Mouse (Mus musculus) right cerebral cortex, adult 2 months (tissue): ENCODE data around the gene Ezh1.
A peak's percentile ranks its signal among the peaks of the same experiment; 100 is the strongest.

Experiments
- DNase-seq, 2 experiments: peaks; one replicate each; pipeline ENCODE4 v3.0.0; 2021 to 2022; ENCODE audit warnings: low spot score in 2 of 2

The Ezh1 gene

GRCm38 (mm10) chr11:101226065-101226701, at the start of gene Ezh1:
Ezh1 (minus strand) TSS chr11:101226463.
- DNase-seq = peak; percentile 88 to 91

GRCm38 (mm10) chr11:101275309-101275708, 49.0 kb upstream of the Ezh1 start:
- DNase-seq = no peak

GRCm38 (mm10) chr11:101272446-101272845, 46.2 kb upstream of the Ezh1 start:
- no peak for DNase-seq

GRCm38 (mm10) chr11:101269577-101270116, 43.4 kb upstream of the Ezh1 start:
- no peak for DNase-seq

- no peak for DNase-seq
Measured at GRCm38 (mm10) chr11:101265906-101266305, 39.6 kb upstream of the Ezh1 start.

GRCm38 (mm10) chr11:101264954-101265471, 38.8 kb upstream of the Ezh1 start:
- DNase-seq = no peak

- no peak for DNase-seq
Measured at GRCm38 (mm10) chr11:101263989-101264280, 37.7 kb upstream of the Ezh1 start.

- no peak for DNase-seq
Measured at GRCm38 (mm10) chr11:101263138-101263988, 37.1 kb upstream of the Ezh1 start.

GRCm38 (mm10) chr11:101262272-101262967, 36.2 kb upstream of the Ezh1 start:
- DNase-seq = no peak

GRCm38 (mm10) chr11:101260826-101261380, 34.6 kb upstream of the Ezh1 start:
- no peak for DNase-seq

GRCm38 (mm10) chr11:101259948-101260825, 33.9 kb upstream of the Ezh1 start, which contains the start of gene Wnk4:
Wnk4 (plus strand) TSS chr11:101260567.
- DNase-seq = peak; percentile 21 to 24

- peak; percentile 66 to 76 for DNase-seq
Measured at GRCm38 (mm10) chr11:101259261-101259712, 33.0 kb upstream of the Ezh1 start.

- no peak for DNase-seq
Measured at GRCm38 (mm10) chr11:101255826-101256775, 29.8 kb upstream of the Ezh1 start.

- DNase-seq = peak; percentile 87 to 89
Measured at GRCm38 (mm10) chr11:101253613-101254389, 27.5 kb upstream of the Ezh1 start, which contains the start of gene Vps25. Vps25 (plus strand) TSS chr11:101253707.

- DNase-seq = no peak
Measured at GRCm38 (mm10) chr11:101252941-101253340, 26.7 kb upstream of the Ezh1 start.

- no peak for DNase-seq
Measured at GRCm38 (mm10) chr11:101251031-101251430, 24.8 kb upstream of the Ezh1 start.

- peak; percentile 66 to 79 for DNase-seq
Measured at GRCm38 (mm10) chr11:101248258-101248994, 22.2 kb upstream of the Ezh1 start.

- DNase-seq = no peak
Measured at GRCm38 (mm10) chr11:101247521-101248030, 21.3 kb upstream of the Ezh1 start.
